Mouse (Mus musculus): ENCODE measurements around the gene Tpbpb.

DNA sequence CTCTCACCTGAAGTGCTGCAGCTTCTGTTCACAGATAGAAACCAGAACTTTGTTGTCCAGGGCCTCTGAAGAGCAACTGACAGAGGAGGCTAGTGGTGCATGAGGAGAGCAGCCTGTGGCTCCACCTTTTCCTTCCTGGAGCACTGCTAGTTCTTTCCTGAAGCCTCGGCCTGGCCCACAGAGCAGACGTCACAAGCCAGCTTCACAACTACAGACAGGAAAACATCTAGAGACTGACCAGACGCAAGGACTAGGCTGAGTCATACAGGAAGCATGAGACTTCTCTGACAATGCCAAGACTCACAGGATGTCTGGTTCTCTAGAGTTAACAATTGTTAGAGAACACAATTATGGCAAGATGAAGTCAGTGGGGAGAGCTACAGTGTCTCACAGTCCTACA, 7.4 kb downstream of the Tpbpb start, which contains the start of gene Ctla2b:
- TF ChIP-seq CTCF (IDR thresholded peaks at IDR 0.05; ENCODE audit: insufficient read depth, low read depth, low read length) = no peak
- TF ChIP-seq POLR2A (IDR thresholded peaks at IDR 0.05; ENCODE audit: insufficient read depth, low read depth, low read length) = no peak
